Mouse (Mus musculus): ENCODE results near the gene Prkce.

DNA sequence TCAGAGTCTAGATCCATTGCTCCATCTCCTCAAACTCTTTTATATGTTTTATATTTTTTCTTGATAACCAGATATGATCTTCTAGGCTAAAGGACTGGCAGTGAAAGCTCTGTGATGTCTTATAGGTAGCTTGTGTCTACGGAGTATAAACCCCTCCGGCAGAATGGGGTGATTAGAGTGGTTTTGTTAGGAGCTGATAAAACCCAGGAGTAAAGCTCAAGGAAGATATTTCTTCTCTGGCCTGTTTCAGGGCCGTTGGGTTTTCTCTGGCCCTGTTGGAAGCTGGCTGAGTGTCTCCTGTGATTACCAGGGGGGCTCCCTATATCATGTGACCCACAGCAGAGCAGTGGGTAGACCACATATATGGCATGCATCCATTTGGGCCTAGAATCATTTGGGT lies 319.9 kb downstream of the Prkce start:
- TF ChIP-seq CTCF (IDR thresholded peaks at IDR 0.05; ENCODE audit: low read depth) (no peak), EP300 (IDR thresholded peaks at IDR 0.05; ENCODE audit: low read depth) (no peak)
